Mouse (Mus musculus) kidney, postnatal 36 days (tissue): ENCODE results near the gene Tsc22d4.

Experiments used
- DNase-seq, 2 experiments: peaks; one replicate each; pipeline ENCODE4 v3.0.0; 2021 to 2022; ENCODE audit warnings: mixed read lengths in 2 of 2

Tsc22d4 gene

DNA sequence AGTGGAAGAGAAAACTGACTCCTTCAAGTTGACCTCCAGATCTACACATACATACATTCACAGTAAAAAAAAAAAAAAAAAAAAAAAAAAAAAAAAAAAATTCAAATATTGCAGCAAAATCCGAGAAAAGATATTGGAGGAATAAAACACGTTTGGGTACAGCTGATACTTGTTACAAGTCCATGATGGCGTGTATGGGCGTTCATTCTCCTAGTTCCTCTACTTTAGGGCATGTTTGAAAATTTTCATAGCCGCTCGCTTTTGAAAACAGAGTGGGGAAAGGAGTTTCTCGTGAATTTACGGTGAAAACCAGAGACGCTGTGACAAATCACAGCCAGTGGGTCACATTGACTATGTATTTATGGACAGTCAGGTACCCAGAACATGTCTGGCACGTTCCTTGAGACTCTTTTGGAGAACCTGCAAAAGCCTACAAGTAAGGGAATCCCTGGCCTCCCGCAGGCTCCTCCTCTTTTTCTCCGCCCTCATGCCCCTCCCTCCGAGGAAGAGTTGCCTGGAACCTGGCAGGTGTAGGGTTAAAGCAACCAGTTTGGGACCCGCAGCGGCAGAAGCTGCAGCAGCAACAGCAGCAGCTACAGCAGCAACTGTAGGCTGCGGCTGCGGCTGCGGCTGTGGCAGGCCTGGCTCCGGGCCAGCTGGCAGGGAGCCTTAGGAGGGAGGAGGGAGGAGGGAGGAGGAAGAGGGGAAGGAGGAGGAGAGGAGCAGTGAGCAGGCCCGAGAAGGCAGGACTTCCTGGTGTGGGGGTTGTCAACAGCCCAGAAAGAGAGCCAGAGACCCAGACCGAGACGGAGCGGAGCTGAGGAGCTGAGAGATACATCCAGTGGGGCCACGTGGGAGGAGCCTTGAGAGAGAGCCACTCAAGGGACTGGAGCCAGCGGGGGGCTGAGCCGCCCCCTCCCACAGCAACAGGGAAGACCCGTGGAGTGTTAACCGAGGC, at the start of gene Tsc22d4:
Gene Tsc22d4, plus strand, starts transcription at position 517 of the 958 bp plus-strand sequence.
- DNase-seq = peak; percentile 94 to 95

DNA sequence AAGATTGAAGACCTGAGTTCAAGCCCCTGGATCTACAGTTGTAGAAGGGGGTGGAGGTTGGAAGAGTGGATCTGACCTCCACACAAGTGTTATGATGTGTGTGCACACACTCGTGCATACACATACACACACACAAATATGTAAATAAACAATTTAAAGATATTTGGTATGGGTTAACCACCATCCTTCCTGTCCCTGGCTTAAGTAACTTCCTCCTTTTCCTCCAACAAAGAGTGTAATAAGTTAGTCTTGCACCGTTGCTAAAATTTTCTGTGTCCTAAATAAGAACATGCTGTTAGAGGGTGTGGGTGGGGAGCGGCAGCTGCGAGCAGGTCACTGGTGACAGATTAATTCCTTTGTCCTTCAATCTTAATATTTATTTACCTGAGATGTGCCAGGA, 49.6 kb upstream of the Tsc22d4 start:
- DNase-seq = no peak

DNA sequence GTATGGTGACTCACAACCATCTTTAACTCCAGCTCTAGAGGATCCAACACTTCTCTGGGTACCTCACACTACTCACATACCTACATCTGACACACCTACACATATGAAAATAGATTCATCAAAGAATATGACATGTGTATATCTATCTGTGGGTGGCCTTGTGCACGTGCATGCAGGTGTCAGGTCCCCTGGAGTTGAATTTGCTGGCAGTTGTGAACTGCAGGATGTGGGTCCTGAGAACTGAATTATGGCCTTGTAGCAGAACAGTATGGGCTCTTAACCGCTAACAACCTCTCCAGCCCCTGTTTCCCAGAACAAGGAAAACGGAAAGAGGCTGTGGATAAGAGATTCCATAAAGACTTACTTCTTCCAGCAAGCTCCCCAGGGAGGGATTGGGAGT, 46.5 kb upstream of the Tsc22d4 start:
- no peak for DNase-seq

DNA sequence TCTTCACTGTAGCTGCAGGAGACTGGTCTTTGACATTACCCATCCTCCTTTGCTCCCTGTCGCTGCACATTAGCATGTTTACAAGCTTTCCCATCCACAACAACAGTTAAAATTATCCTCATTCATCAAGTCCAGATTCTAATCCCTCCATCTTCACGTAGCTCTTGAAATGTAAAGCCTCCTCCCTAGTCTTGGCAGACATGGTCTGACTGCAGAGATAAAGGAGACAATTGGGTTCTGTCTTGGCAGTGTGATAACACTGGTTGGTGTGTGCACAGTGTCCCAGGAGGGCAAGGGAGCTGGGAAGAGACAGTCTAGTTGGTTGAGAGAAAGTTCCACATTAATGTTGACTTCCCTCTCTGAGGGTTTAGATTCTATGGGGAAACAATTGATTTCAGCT, 45.7 kb upstream of the Tsc22d4 start:
- DNase-seq = no peak

DNA sequence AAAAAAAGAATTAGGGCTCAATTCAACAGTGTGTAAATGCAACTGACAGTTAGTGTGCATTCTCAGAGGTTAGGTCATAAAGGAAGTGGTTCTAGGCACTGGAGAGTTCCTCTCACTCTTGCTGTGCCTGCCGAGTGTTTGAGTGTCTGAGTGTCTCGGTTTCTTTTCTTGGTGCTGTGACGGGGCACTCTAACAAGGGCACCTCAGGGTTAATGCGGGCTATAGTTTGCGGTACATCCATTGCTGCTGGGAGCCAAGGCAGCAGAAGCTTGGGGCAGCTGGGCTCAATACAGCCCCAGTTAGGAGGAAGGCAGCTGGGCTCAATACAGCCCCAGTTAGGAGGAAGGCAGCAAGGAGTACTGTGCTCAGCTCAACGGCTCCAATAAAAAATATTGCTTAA, 40.3 kb upstream of the Tsc22d4 start:
- no peak for DNase-seq

DNA sequence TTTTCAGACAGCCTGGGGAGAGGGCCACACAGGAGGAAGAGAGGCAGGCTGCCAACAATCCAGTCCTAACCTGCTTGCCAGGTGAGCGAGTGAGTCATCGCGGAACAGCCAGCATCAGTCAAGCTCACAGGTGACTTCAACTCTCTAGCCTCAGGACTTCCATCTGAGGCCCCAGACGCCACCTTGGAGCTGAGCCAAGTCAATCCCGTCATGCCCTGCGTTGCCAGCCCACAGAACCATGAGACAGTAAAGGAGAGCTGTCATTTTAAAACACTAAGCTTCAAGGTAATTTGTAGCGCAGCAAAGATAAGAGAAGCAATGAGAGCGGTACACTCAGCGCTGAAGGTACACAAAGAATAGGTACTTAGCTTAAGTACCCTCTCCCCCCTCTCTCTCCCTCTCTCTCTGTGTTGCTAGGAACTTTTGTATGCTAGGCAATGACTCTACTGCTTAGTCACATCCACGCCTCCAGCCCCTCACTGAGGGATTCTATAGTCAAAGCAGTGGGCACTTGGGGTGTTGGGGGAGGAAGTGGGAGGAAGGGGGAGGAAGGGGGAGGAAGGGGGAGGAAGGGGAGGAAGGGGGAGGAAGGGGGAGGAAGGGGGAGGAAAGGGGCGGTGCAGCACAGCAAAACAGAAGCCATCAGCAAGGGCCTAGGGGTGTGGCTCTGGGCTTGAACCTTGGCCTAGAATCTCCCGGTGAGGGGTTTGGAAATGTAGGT, 38.5 kb upstream of the Tsc22d4 start:
- peak; percentile 81 for DNase-seq

DNA sequence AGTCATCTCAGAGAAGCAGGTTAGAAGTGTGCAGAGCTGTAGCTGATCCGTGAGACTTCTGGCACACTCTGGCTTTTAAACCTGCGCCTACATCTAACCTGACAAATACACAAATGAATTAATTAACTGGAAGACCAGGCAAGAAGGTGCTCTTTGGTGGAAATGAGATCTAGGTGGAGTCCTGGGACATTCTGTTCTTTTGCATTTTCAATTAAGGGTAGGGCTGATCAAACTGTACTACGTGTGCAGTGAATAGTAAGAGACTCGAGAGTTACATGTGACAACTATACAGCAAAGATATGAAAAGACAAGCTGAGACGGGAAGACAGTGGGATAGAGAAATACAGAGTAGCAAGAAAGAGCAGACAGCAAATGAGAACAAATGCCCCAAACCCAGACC, 32.1 kb upstream of the Tsc22d4 start:
- no peak for DNase-seq

DNA sequence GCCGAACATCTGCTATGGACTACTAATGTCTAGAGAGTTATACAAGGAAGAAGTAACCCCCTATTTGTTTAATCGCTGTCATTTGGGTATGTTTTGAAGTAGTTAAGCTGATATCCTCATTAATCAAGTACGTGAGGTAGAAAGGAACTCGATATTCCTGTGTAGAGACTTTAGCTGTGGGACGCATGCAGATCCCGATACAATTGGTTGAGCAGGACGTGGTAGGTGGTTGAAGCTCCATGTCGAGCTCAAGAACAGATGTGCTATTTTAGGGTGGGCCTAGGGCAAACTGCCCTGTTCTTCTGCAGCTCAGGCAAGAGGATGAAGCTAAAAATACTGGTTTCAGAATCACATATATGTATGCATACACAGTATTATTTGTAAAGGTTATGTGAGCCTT, 29.8 kb upstream of the Tsc22d4 start:
- DNase-seq = no peak

DNA sequence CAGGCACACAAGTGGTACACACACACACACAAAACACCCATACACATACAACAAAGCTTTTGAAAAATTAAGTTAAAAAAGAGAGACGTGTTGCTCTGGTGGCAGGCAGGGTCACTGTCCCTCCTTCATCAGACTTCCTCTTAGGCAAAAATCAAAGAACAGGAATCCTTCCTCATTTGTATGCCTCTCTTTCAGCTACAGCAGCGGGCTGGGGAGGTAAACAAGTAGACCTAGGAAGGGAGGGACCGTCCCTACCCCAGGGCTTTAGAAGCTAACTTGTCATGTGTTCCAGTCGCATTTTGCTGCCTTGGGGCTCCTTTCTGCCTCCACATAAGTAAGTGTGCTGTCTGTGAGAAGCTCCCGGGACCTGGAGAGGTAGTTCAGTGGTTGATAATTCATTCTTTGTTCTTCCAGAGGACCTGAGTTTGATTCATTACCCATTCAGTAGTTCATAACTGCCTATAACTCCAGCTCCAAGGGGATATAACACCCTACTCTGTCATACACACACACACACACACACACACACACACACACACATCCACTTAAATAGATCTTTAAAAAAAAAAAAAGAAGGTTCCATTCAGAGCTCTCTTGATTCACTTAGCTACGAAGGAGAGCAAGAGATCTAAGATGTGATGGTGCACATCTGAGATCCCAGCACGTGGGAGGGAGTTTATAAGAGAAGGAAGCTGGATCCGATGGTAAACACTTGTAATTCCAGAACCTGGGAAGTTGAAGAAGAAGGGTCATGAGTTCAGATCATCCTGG, 27.3 kb upstream of the Tsc22d4 start:
- DNase-seq = no peak

DNA sequence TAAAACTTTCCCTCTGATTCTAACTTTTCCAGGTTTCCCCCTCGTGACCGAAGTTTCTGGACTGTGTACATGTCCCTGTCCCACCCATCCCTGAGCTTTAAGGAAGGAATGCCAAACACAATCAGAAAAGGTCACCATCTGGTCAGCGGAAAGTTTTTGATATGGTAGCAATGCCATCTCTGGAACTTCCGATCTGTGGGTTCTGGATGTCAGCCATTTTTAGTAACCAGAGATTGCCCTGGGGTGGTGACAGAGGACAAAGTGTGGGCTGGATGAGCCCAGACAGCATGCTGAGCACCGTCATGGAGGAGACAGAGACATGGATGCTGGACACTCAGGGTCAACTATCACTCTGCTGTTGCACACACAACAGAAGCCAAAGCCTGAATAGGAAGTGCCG, 26.4 kb upstream of the Tsc22d4 start:
- peak in 1 of 2 experiments; percentile 9 for DNase-seq

DNA sequence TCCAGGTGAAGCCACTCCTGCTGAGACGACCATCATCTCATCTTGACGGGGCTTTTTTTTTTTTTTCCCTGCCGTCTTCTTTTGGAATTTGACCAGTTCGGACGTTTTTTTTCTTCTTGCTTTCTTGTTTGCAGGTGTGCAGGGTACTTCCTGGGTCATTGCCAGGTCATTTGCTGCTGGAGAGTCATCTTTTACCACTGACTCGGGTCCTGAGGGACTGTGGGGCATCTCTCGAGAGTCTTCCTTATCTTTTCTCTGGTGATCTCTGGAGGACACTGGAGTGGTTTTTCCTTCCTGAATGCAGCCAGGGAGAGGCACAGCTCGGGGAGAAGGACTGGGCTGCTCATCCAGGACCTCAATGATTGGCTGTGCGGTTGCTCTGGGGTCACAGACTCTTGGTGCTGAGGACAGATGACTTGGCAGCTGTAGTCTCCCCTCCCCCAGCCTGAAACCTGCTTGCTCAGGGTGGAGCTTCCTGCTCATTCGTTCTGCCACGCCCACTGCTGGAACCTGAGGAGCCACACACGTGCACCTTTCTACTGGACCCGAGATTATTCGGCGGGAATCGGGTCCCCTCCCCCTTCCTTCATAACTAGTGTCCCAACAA, 24.9 kb upstream of the Tsc22d4 start:
- peak; percentile 77 to 81 for DNase-seq

DNA sequence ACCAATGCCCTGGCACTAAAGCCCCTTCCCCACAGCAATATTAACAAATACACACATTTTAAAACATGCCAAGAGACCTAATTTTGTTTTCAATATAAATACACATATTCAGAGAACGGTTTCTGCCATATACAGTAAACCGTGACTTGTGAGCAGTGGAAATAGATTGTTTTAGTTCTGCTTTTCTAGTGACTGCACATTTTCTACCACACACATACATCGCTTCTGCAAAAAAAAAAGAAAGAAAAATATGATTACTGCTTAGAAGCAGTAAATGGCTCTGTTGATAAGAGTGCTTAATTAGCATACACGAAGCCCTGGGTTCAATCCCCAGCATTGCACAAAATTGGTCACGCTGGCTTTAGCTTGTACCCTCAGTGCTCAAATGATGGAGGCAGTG, 21.7 kb upstream of the Tsc22d4 start:
- DNase-seq = no peak

DNA sequence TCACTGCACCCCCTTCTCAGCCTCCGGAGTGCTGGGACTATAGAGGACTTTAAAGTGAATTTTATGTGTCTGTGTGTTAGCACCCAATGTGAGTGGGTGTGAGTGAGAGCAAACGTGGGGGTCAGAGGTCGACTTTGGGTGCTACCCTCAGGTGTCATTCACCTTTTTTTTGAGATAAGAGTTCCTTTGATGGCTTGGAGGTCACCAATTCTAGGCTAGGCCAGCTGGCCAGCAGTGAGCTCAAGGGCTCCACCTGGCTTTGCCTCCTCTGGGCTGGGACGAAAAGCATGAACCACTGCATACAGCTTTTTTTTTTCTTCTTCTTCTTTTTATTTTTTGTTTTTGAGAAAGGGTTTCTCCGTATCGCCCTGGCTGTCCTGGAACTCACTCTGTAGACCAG, 18.8 kb upstream of the Tsc22d4 start:
- no peak for DNase-seq

DNA sequence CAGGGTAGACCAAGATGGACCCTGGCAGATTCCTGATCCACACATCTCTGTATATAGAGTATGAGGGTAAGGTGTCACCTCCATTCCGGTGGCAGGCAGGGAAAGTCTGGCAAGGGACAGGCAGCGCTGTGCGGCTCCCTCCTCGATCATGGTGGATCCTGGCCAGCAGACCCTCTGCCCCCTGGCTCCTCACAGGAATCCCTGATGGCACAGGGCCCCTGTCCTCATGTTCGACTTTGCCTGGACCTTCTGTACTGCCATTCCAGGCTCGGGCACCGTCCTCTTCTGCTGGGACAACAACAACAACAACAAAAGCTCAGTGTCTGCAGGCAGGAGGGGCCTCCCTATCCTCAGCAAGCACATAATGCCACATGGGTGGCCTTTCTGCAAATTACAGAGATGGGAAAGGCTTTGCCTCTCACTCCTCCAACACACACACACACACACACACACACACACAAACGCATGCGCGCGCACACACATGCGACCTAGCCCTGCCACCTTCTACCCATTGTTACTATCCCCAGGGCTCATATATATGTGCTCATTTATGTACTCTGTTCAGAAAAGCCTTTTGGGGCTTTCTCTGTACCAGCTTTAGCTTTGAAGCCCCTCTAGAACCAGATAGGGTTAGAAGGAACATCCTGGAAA, 11.8 kb upstream of the Tsc22d4 start:
- no peak for DNase-seq

DNA sequence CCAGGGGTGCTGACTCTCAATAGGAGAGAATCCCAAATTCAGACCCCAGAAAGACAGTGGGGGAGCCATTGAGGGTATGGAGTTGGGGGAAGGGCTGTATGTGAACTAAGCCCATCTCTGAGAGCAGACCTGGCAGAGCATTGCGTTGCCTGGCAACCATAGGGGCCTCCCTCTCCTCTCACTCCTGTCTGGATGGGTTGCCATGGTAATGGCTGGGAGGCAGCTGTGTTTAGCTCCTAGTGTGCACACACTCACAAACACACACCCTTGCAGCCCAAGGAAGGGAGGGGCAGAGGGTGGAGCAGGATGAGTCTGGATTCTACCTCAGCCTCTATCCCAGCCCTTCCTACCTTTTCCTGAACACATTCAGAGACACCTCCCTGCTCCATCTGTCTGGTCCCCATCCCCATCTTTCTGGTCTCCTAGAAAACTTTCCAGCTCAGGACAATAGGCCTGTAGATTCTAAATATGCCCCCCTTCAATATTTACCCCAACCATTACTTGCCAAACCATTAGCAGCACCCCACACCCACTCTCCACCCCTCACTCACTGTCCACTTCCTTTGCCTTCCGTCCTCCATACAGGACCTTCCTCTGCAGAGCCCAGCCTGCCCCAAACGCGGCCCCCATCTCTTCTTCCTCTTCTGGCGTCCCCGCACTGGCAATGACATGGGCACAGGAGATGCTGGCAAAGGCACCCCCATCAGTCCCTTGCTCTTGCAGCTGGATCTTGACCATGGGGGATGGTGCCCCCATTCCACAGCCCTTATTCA, 11.1 kb upstream of the Tsc22d4 start:
- DNase-seq = no peak

DNA sequence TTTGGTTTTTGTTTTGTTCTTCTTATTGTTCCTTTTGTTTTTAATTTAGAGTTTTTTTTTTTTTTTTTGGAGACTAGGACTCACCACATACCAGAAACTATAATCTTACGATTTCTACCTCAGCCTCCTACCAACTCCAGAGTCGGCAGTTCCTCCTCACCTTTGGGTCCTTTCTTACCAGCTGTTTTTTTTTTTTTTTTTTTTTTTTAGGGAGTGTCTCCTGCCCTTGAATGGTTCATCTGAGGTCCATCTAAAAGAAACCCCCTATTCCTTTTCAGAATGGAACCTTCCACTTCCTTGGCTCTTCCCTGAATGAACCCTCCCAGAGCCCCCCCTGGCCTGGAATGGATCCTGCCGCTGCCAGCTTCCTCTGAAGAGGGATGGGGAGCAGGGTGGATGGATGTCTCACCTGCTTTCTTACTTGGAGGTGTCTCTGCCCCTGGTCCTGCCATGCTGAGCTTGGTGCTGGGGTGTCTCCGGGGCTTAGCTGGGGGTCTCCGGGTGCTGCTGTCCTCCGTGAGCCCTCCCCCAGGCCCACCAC, 8.1 kb upstream of the Tsc22d4 start:
- no peak for DNase-seq

DNA sequence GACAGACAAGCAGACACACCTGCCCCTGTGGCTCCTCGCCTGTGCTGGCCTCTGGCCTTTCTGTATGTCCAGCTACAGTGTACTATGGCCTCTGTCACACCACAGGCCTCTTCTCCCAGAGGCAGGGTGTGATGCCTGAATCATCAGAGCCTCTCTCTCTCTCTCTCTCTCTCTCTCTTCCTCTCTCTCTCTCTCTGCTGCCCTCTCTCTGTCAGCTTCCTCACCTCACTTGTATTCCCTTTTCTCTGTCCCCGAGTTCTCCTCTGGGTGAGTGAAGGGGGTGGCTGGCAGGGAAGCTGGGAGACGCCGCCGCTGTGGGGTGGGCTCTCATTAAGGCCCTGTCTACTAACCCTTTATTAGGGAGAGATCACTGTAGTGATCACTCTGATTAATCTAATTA, 7.0 kb upstream of the Tsc22d4 start:
- DNase-seq = no peak

DNA sequence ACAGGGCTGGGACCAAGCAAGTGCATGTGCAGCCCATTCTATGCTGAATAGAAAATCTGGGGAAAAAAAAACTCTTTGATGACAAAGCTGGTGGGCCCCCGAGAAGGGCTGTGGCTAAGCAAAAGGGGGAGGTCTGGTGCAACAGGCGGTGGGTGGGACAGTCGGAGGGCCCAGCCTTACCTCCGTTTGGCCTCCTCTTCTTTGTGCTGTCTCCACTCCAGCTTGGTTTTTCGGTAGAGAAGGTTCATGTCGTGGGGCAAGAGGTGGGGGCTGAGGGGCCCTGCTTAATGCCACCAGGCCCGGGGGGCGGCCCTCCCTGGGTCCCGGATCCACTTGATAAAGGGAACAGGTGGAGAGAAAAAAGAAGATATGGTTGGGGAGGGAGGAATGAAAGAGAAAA, 6.1 kb upstream of the Tsc22d4 start:
- DNase-seq = no peak

DNA sequence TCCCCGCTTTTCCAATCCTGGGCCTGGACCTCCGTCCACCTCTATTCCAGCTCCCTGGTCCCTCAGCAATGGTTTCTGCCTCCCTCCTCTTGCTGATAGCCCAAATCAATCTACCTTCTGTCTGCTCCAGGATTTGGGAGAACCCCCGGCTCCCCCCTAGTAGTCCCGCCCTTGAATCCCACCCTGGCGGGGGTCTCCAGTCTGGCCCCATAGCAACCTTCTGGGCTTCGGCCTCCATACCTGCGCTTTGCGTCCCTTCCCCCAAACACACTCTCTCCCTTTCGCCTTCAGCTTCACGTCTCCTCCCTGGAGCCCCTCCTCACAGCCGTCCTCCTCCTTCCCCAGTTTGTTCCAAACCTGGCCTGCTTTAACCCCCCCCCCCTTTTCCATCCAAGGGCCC, 5.0 kb upstream of the Tsc22d4 start:
- DNase-seq = no peak

DNA sequence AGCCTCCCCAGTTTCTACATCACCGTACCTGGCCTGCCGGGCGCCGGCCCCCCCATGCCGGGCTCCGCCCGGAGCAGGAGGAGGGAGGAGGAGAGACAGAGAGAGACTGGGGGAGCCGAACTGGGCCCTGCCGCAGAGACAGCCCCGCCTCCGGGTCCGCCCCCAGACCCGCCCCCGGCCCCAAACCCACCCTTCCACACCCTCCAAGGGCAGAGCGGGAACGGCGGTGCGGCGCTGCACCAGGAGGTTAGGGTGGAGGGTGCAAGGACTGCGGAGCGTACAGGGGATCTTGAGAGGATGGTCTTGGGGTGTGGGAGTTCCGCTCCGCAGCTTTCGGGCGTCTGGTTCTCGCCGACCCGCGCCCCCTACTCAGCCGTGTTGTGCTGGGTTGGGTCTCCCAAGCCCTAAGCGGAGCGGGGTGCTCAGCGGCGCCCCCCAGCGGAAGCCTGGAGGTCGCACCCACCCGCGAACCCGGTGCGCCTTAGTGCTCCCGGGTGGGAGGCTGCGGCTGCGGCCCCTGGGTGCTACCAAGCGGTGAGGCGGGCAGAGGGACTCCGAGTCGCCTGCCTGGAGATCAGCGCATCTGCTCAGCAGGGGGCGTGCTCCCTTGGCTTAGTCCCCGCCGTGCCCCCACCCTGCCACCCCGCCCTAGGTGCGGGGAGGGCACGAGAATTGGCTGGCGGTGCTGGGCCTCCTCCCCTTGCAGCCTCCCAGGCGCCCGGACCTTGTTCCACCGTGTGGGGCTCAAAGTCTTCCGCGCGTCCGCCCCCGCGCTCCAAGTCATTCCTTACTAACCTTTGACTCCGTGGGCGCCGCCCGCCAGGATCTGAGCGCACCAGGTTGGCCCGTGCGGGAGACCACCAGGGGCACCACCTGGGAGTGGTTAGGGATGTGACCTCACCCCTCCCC, 4.3 kb upstream of the Tsc22d4 start, which contains the start of gene Nyap1:
Gene Nyap1, minus strand, starts transcription at position 585 of the 909 bp plus-strand sequence.
- DNase-seq = peak; percentile 90 to 91
